Mouse (Mus musculus) adrenal gland, postnatal 4 days (tissue): Measurements from ENCODE around the gene Hacd1. TPM values are rescaled to one million over a fixed set of nuclear protein-coding genes. Genes with fewer than 3 reads are reported as not detected.

ENCODE experiments used
- DNase-seq, 2 experiments: peaks; one replicate each; pipeline ENCODE4 v3.0.0; 2021 to 2022; ENCODE audit warnings: low spot score in 2 of 2, mixed read lengths in 2 of 2
- total RNA-seq, 2 experiments: library from RNA; stranded (reverse); gene quantifications; 2 replicates each; pipeline ENCODE4 v1.2.3; 2021

Hacd1 gene
- total RNA-seq, 2 experiments from 2014 or later: 35.0 to 43.6 TPM

DNA sequence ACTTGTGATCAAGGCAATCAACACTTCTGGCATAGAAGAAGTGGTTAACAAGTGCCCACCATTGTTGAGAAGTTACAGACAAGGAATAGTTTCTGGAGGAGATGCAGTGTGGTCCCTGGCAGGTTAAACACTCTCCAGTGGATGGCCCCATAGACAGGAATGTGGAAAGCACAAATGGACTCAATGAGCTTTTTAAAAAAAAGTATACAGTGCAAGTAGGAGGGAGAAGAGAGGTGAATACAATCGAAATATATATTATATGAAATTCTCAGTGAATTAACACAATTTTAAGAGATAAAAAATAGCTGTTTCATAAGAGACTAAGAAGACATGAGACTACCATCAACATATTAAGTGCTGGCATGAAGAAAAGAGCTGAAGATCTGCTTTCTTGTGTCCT, 36.7 kb downstream of the Hacd1 start:
- DNase-seq: no peak

GRCm38 (mm10) chr2:14005121-14005520, 50.8 kb downstream of the Hacd1 start:
- DNase-seq: no peak

- DNase-seq: no peak
Observed at GRCm38 (mm10) chr2:13960136-13960535, 95.8 kb downstream of the Hacd1 start.

GRCm38 (mm10) chr2:13956463-13956862, 99.5 kb downstream of the Hacd1 start:
- DNase-seq: no peak

DNA sequence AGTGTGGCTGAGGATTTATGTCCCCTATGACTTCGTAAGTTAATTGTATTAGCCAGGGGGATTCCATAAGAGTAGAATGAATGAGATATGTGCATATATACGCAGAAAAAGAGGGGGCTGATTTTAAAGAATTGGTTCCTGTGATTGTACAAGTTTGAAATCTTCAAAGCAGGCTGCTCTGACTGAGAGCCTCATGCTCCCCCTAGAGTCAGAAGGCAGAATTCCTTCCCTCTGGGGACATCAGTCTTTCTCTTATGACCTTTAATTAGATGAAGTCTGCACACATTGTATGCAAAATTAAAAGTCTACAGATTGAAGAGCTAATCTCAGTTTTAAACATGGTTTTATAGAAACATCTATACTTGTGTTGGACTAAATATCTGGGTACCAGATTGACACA, 117.8 kb downstream of the Hacd1 start:
- no peak for DNase-seq

DNA sequence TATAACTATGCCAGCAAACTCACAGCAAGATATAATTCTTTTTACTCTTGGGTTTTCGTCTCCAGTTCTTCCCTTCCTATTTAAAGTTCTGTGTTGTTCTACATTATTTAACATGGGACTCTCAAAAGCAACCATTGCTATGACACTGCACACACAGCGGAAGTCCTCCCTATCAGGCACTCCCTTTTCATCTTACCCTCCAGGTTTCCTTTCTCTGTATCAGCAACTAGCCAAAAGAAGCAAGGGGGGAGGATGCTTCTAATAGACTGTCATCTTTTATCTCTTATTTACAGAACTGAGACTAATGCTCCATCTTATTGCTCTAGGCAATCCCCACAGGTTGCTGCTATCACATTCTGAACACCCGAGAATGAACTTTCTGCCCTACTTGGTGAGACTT, 120.6 kb downstream of the Hacd1 start:
- DNase-seq: no peak

- no peak for DNase-seq
Observed at GRCm38 (mm10) chr2:13932253-13932652, 123.7 kb downstream of the Hacd1 start.

- DNase-seq: no peak
Observed at GRCm38 (mm10) chr2:13930724-13931123, 125.2 kb downstream of the Hacd1 start.

DNA sequence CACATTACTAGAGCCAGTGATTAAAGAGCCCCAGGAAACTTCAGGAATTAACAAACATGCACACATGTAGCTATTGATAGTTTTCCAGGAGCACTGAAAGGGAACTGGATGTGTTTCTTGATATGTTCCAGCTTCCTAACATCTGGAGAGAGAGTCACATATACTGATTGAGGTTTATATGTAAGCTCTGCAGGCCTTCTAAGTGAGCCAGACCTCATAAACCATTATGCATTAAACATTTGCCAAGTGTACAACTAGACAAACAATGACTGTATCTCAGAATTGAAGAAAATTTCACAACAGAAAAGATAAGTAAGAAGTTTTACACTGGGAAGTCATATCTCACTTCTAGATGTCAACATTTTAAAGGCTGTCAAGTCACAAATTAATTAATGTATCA, 167.4 kb downstream of the Hacd1 start:
- no peak for DNase-seq

DNA sequence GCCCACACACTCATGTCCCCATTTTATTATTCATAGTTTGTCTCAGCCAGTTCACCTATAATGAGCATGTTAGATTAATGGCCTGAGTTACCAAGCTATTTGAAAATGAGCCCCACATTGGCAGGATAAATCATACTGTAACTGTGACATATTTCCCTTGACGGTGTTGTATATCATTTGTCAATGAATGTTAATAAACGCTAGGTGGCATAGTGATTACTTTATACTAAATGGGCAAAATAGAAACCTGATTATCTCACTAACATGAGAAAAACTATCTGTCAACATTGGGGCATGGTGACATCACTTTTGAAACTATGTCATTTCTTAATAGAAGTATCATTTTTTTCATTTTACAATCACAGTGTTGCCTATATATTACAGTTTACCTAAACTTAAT, 198.5 kb downstream of the Hacd1 start:
- no peak for DNase-seq

DNA sequence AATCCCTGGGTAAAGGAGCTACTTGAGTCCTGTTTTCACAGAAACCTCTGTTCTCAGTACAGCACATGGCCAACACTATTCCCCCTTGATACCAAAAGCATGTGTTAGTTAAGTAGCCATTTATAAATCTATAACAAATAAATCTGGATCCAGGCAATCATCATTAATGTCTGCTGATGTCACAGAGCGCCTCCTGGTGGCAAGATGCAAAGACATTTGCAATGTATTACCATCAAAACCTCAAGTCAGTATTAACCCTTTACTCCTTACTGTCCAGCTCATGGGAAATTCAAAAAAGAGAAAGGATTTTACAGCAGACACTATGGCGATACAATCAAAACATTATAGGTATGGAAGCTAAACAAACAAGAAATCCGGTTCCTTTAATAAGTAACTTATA, 200.4 kb downstream of the Hacd1 start:
- no peak for DNase-seq

DNA sequence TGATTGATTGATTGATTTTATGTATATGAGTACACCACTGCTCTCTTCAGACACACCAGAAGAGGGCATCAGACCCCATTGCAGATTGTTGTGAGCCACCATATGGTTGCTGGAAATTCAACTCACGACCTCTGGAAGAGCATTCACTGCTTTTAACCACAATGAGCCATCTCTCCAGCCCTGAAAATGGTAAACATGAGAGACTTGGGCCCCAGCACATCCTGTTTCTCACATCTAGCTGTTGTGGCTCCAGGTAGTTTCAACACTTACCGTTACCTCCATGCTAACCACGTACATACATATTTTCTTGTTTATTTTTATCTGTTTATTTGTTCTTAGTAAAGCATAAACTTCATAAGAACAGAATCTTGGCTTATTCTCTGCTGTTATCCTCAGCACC, 219.6 kb downstream of the Hacd1 start:
- DNase-seq: no peak

DNA sequence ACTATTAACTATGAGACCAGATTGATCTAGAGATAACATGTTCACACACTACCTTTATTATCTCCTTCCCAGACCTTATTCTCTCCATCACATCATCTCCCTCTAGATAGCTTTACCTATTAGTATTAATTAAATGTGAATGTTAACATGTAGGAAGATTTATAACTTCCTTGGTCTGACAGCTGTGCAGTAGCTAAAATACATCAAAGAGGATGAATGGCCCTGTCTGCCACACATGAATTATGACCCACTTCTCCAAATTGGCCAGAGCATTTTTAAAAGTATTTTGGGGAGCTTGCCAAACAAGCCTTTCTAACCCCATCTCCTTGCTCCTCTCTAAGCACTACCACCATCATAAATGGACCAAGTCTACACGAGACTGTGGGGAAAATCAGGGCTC, 220.9 kb downstream of the Hacd1 start:
- no peak for DNase-seq

DNA sequence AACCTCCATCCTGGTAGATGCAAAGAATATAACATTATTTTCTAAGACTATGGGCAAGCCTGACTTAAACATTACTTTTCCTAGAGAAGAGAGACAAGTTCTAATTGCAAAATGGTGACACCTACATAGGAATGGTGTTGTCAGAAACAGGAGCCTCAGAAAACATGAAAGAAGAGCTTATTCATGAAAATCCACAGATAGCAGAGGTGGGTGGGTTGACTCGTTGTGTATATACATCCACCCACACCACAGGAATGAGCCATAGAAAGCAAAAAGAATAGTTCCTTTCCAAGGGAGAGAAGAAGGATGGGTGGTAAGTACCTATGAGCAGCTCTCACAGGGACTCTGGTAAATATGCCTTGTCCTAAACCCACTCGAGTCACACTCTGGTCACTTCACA, 239.3 kb downstream of the Hacd1 start:
- no peak for DNase-seq

GRCm38 (mm10) chr2:13808593-13808992, 247.3 kb downstream of the Hacd1 start:
- DNase-seq: no peak

DNA sequence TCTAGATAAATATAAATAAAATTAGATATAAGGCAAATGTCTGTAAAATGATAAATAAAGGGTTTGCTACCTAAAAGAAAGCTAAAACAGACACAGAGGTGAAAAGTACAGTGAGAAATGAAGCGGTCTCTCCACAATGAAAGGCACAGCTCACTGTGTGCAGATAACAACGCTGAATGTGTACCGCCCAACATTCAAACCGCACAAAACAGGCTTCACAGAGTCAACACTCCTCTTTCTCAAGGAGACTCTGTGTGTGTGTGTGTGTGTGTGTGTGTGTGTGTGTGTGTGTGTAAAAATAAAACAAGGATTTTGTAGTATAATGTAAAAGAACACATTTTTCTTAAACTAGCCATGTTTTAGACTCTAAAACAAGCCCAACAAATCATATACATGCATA, 247.9 kb downstream of the Hacd1 start:
- DNase-seq: no peak

DNA sequence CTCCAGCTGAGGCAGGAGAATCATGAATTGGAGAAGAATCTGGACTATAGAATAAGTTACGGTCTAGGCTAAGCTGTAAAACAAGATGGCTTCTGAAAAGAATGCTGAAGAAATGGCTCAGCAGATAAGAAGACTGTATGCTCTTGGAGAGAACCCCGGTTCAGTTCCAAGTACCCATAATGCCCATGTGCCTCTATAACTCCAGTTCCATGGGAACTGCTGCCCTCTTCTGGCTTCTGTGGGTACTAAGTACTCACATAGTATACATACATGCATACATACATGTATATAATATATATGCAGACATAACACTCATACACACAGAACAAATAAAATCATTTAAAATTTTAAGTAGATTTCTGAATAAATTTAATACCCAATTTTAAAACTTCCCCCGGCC, 249.8 kb downstream of the Hacd1 start:
- DNase-seq: no peak

DNA sequence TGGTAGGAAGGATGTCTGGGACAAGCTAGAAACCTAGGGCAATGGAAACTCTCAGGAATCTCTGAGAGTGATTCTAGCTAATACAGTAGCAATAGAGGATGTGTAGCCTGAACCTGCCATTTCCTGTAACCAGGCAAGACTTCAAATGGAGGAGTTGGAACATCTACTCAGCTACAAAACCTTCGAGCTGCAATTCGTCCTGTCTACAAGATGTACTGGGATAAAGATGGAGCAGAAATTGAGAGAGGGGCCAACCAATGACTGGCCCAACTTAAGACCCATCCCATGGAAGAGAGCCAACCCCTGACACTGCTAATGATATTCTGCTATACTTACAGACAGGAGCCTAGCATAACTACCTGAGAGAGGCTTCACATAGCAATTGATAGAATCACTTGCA, 255.3 kb downstream of the Hacd1 start:
- DNase-seq: no peak

Other genes with a start within 250 kb of the Hacd1 start
- gene Stam, start 18.0 kb upstream of the Hacd1 start, total RNA-seq: 10 to 100 TPM; 52.5 to 54.9 TPM
- gene Tmem236, start 118.4 kb upstream of the Hacd1 start, total RNA-seq: under 1 TPM; 0.17 TPM
- gene Mrc1, start 173.3 kb upstream of the Hacd1 start, total RNA-seq: 10 to 100 TPM; 28.7 to 33.3 TPM